22 mouse cellular contexts compared by ENCODE assay signal in the genomic region with DNA sequence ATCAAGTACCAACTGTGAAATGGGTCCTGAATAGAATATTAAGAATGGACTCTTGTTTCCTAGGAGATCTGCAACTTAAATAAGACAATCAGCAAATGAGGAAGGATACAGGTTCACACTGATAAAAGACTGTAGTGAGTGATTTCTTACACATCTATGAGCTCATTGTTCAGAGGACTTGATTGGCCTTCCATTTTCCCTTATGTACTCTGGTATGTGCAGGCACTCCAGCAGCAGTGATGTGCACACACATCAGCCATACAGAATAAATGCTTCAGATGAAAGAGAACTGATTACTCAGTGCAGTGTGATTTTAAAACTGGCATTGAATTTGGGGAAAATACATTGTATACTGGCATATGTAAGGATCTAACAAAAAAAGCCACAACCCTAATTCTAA.
DNase-seq lines count a peak whose midpoint lies in the region; ATAC-seq and TF ChIP-seq lines count a peak whose summit lies in the region.
"Had no signal": no experiment of that assay in that cellular context is flagged by ENCODE, and none has a peak within 500 bp of the region (broad histone marks: within the 10 kb centered on the region; RNA-seq: fewer than 3 reads in every experiment).

No protein-coding gene starts in this region.

- no peak overlapping the region for H3K4me3 ChIP-seq in forebrain, embryonic 11.5 days (ENCODE audit: low read depth, low read length)
- no peak overlapping the region for H3K4me3 ChIP-seq in forebrain, embryonic 10.5 days
- no peak overlapping the region for H3K4me3 ChIP-seq in forebrain, embryonic 15.5 days
- H3K4me3 ChIP-seq: heart, adult 2 months; heart, embryonic 10.5 days; heart, embryonic 13.5 days; hindbrain, embryonic 12.5 days; intestine, embryonic 15.5 days had no signal

- no peak overlapping the region for H3K9ac ChIP-seq in forebrain, embryonic 11.5 days (ENCODE audit: low read length)
- H3K9ac ChIP-seq in forebrain, embryonic 15.5 days (replicated peaks) = no peak overlapping the region
- H3K9ac ChIP-seq: heart, embryonic 13.5 days; hindbrain, embryonic 12.5 days; intestine, embryonic 15.5 days had no signal

- H3K4me2 ChIP-seq in forebrain, embryonic 11.5 days (ENCODE audit: low read depth, low read length, severe bottlenecking) = no peak overlapping the region
- no peak overlapping the region for H3K4me2 ChIP-seq in forebrain, embryonic 15.5 days (replicated peaks)
- H3K4me2 ChIP-seq: heart, embryonic 13.5 days; hindbrain, embryonic 12.5 days; intestine, embryonic 15.5 days had no signal

- no peaks in the 10 kb centered on the region for H3K27me3 ChIP-seq in forebrain, embryonic 11.5 days (ENCODE audit: control insufficient read depth, insufficient read depth, low read length)
- H3K27me3 ChIP-seq in forebrain, embryonic 10.5 days (ENCODE audit: poor library complexity, severe bottlenecking) = no peaks in the 10 kb centered on the region
- H3K27me3 ChIP-seq in forebrain, embryonic 15.5 days = no peaks in the 10 kb centered on the region
- H3K27me3 ChIP-seq: heart, embryonic 13.5 days; hindbrain, embryonic 12.5 days; intestine, embryonic 15.5 days had no signal

- peak; percentile 85 for ATAC-seq in forebrain, embryonic 11.5 days (replicated peaks; ENCODE audit: low FRiP score)
- 0 out of 2 replicates have a peak, but pooled peaks have one; percentile 53 for ATAC-seq in forebrain, embryonic 15.5 days (replicated peaks)
- ATAC-seq: activated CD4-positive, CD25-positive, alpha-beta regulatory T cell, adult 4 months; hindbrain, embryonic 16.5 days; intestine, embryonic 15.5 days had no signal

- H3K27ac ChIP-seq in forebrain, embryonic 11.5 days (ENCODE audit: low read depth, low read length) = no peak overlapping the region
- H3K27ac ChIP-seq in forebrain, embryonic 10.5 days = no peak overlapping the region
- H3K27ac ChIP-seq in forebrain, embryonic 15.5 days (replicated peaks) = no peak overlapping the region
- H3K27ac ChIP-seq: heart, adult 2 months; heart, embryonic 10.5 days; heart, embryonic 13.5 days; hindbrain, embryonic 12.5 days; intestine, embryonic 15.5 days had no signal

- DNase-seq in forebrain, embryonic 11.5 days (ENCODE audit: low spot score) = no peak
- DNase-seq in forebrain, embryonic 10.5 days (ENCODE audit: extremely low spot score, low spot score) = no peak
- DNase-seq in brain, embryonic 14.5 days (ENCODE audit: low read depth) = peak; percentile 42
- DNase-seq in retina, postnatal 1 day = peak; percentile 1
- no peak for DNase-seq in spleen, adult 18-20 months
- no peak for DNase-seq in left cerebral cortex, adult 18-20 months (ENCODE audit: low spot score in 2 of 2)
- DNase-seq: adrenal gland, adult 8-10 months; adrenal gland, postnatal 25 days; cerebellum, adult 18-20 months; cerebellum, adult 9-10 months; cerebellum, postnatal 14 days; gastrocnemius, postnatal 10 days; gastrocnemius, postnatal 36 days; heart, adult 2 months; heart, postnatal 14 days had no signal

- no peak for TF ChIP-seq CTCF in brain, embryonic 14.5 days (IDR thresholded peaks at IDR 0.05; ENCODE audit: borderline replicate concordance, extremely low read depth, insufficient read depth, insufficient read length)

- H3K36me3 ChIP-seq in forebrain, embryonic 11.5 days (ENCODE audit: control insufficient read depth, insufficient read depth, low read length) = no peaks in the 10 kb centered on the region
- H3K36me3 ChIP-seq in forebrain, embryonic 10.5 days (replicated peaks) = no peaks in the 10 kb centered on the region
- no peaks in the 10 kb centered on the region for H3K36me3 ChIP-seq in forebrain, embryonic 15.5 days
- H3K36me3 ChIP-seq: heart, embryonic 10.5 days; heart, embryonic 13.5 days; hindbrain, embryonic 12.5 days; intestine, embryonic 15.5 days had no signal

- no peaks in the 10 kb centered on the region for H3K4me1 ChIP-seq in forebrain, embryonic 11.5 days (replicated peaks; ENCODE audit: control insufficient read depth, insufficient read depth, low read length)
- H3K4me1 ChIP-seq in forebrain, embryonic 10.5 days = peaks cover 3% of the 10 kb centered on the region
- H3K4me1 ChIP-seq in forebrain, embryonic 15.5 days = peaks cover 5% of the 10 kb centered on the region; the same call in 1 of the 2 replicates
- H3K4me1 ChIP-seq: heart, embryonic 10.5 days; heart, embryonic 13.5 days; hindbrain, embryonic 12.5 days; intestine, embryonic 15.5 days had no signal

- TF ChIP-seq POLR2A in brain, embryonic 14.5 days (IDR thresholded peaks at IDR 0.05; ENCODE audit: borderline replicate concordance, extremely low read depth, insufficient read depth, insufficient read length, poor library complexity, severe bottlenecking) = no peak

- H3K9me3 ChIP-seq in forebrain, embryonic 11.5 days (ENCODE audit: control insufficient read depth, low read length) = no peaks in the 10 kb centered on the region
- no peaks in the 10 kb centered on the region for H3K9me3 ChIP-seq in forebrain, embryonic 10.5 days
- H3K9me3 ChIP-seq in forebrain, embryonic 15.5 days = no peaks in the 10 kb centered on the region
- H3K9me3 ChIP-seq: heart, embryonic 10.5 days; heart, embryonic 13.5 days; hindbrain, embryonic 12.5 days; intestine, embryonic 15.5 days had no signal

Comparison
In these comparisons a context has a peak if more than half of its experiments do, and no peak if none do; other contexts are left out.
1. DNase-seq: peak in brain, embryonic 14.5 days (single experiment) and retina, postnatal 1 day (single experiment); none in forebrain, embryonic 11.5 days (single experiment), forebrain, embryonic 10.5 days (single experiment), spleen, adult 18-20 months (0 of 2) and left cerebral cortex, adult 18-20 months (0 of 2).